Mouse (Mus musculus) hindbrain, embryonic 15.5 days (tissue): Measurements from ENCODE around the gene Pik3cd. TPM values are rescaled to one million over a fixed set of nuclear protein-coding genes. Genes with fewer than 3 reads are reported as not detected.
A peak's percentile ranks its signal among the peaks of the same experiment; 100 is the strongest.

Source experiments
- ATAC-seq: fragments of 200-750 bp; cut with Nextera tagmentation; 2 replicates; pipeline ENCODE4 v1.8.0; 2017; ENCODE audit warnings: low read depth, moderate number of reproducible peaks, moderate TSS enrichment; ENCODE audit not compliant: low FRiP score
- H3K27ac ChIP-seq: fragments of 300-500 bp; sonication (generic); replicated peaks from 2 replicates; pipeline ENCODE4 v1.5.1; 2015; ENCODE audit warnings: mild to moderate bottlenecking, inconsistent platforms
- H3K27me3 ChIP-seq: fragments of 300-500 bp; sonication (generic); 2 replicates; pipeline ENCODE4 v1.6.1; 2015; ENCODE audit warnings: control low read depth, inconsistent platforms
- H3K36me3 ChIP-seq: fragments of 300-500 bp; sonication (generic); 2 replicates; pipeline ENCODE4 v1.6.1; 2015; ENCODE audit warnings: control low read depth, inconsistent platforms
- H3K4me1 ChIP-seq: fragments of 300-500 bp; sonication (generic); replicated peaks from 2 replicates; pipeline ENCODE4 v1.6.1; 2015; ENCODE audit warnings: control low read depth, inconsistent platforms
- H3K4me2 ChIP-seq: fragments of 300-500 bp; sonication (generic); 2 replicates; pipeline ENCODE4 v1.6.1; 2015; ENCODE audit warnings: moderate library complexity, mild to moderate bottlenecking, inconsistent platforms
- H3K4me3 ChIP-seq: fragments of 300-500 bp; sonication (generic); 2 replicates; pipeline ENCODE4 v1.5.1; 2015; ENCODE audit warnings: mild to moderate bottlenecking, inconsistent platforms
- H3K9ac ChIP-seq: fragments of 300-500 bp; sonication (generic); 2 replicates; pipeline ENCODE4 v1.6.1; 2015; ENCODE audit warnings: inconsistent platforms
- H3K9me3 ChIP-seq: fragments of 300-500 bp; sonication (generic); 2 replicates; pipeline ENCODE4 v1.6.1; 2016; ENCODE audit warnings: control low read depth, inconsistent platforms
- WGBS: fragments of 180-500 bp; shearing (Covaris S2); methylation state at CpG from one replicate; pipeline ENCODE4 v1.1.7; 2015; 5-methylcytosine and 5-hydroxymethylcytosine counted together
- polyA plus RNA-seq: library from polyadenylated mRNA; unstranded; fragments of >200 nt; fragmentation: Nextera tagmentation; extraction: Ambion mirVana; gene quantifications from 2 replicates; pipeline ENCODE4 v1.2.1, GENCODE M21; 2015

The Pik3cd gene
- polyA plus RNA-seq, 1 experiment from 2014 or later = 16.6 TPM

- H3K9me3 ChIP-seq = no peaks in the 10 kb centered on the region
- H3K4me3 ChIP-seq = no peak overlapping the region
- peaks cover 26% of the 10 kb centered on the region for H3K4me1 ChIP-seq
- H3K27ac ChIP-seq = no peak overlapping the region
- peaks cover 59% of the 10 kb centered on the region for H3K36me3 ChIP-seq
- no peaks in the 10 kb centered on the region for H3K27me3 ChIP-seq
- no peak overlapping the region for H3K4me2 ChIP-seq
- 57% methylated on average over 12 of the region's 12 CpGs for WGBS
- no peak for ATAC-seq
- H3K9ac ChIP-seq = no peak overlapping the region
These were observed 20.6 kb upstream of the Pik3cd start for GRCm38 (mm10) chr4:149723021-149723390.

- H3K4me3 ChIP-seq = no peak overlapping the region
- H3K9me3 ChIP-seq = no peaks in the 10 kb centered on the region
- 68% methylated on average over 24 of the region's 24 CpGs for WGBS
- H3K27me3 ChIP-seq = no peaks in the 10 kb centered on the region
- H3K36me3 ChIP-seq = peaks cover 61% of the 10 kb centered on the region
- no peak overlapping the region for H3K4me2 ChIP-seq
- no peak overlapping the region for H3K27ac ChIP-seq
- peaks cover 26% of the 10 kb centered on the region for H3K4me1 ChIP-seq
- no peak overlapping the region for H3K9ac ChIP-seq
- ATAC-seq = no peak
These were observed 20.0 kb upstream of the Pik3cd start for GRCm38 (mm10) chr4:149722104-149723020.

- no peak for ATAC-seq
- H3K4me1 ChIP-seq = peaks cover 26% of the 10 kb centered on the region
- H3K4me3 ChIP-seq = no peak overlapping the region
- no peak overlapping the region for H3K4me2 ChIP-seq
- no peak overlapping the region for H3K27ac ChIP-seq
- H3K36me3 ChIP-seq = peaks cover 61% of the 10 kb centered on the region
- no peak overlapping the region for H3K9ac ChIP-seq
- WGBS = 85% methylated on average over 8 of the region's 8 CpGs
- no peaks in the 10 kb centered on the region for H3K27me3 ChIP-seq
- no peaks in the 10 kb centered on the region for H3K9me3 ChIP-seq
These were observed 18.8 kb upstream of the Pik3cd start for GRCm38 (mm10) chr4:149721163-149721562.

GRCm38 (mm10) chr4:149719686-149720085 is 17.3 kb upstream of the Pik3cd start:
- H3K4me1 ChIP-seq = peaks cover 20% of the 10 kb centered on the region
- ATAC-seq = no peak
- 79% methylated on average over 6 of the region's 6 CpGs for WGBS
- no peak overlapping the region for H3K9ac ChIP-seq
- H3K4me3 ChIP-seq = no peak overlapping the region
- H3K27me3 ChIP-seq = no peaks in the 10 kb centered on the region
- H3K4me2 ChIP-seq = no peak overlapping the region
- H3K9me3 ChIP-seq = no peaks in the 10 kb centered on the region
- H3K27ac ChIP-seq = no peak overlapping the region
- H3K36me3 ChIP-seq = peaks cover 68% of the 10 kb centered on the region

GRCm38 (mm10) chr4:149714542-149714941 is 12.2 kb upstream of the Pik3cd start:
- Histone ChIP-seq H3K36me3 (peaks cover 47% of the 10 kb centered on the region), H3K4me1 (no peaks in the 10 kb centered on the region), H3K9ac (no peak overlapping the region), H3K4me3 (no peak overlapping the region), H3K4me2 (no peak overlapping the region), H3K9me3 (no peaks in the 10 kb centered on the region), H3K27me3 (no peaks in the 10 kb centered on the region), H3K27ac (no peak overlapping the region)
- no peak for ATAC-seq
- 90% methylated on average over 3 of the region's 3 CpGs for WGBS

- H3K27me3 ChIP-seq = no peaks in the 10 kb centered on the region
- peaks cover 22% of the 10 kb centered on the region for H3K36me3 ChIP-seq
- no peaks in the 10 kb centered on the region for H3K4me1 ChIP-seq
- ATAC-seq = no peak
- H3K4me2 ChIP-seq = no peak overlapping the region
- no peak overlapping the region for H3K9ac ChIP-seq
- 17% methylated on average over 7 of the region's 7 CpGs for WGBS
- H3K4me3 ChIP-seq = no peak overlapping the region
- no peaks in the 10 kb centered on the region for H3K9me3 ChIP-seq
- no peak overlapping the region for H3K27ac ChIP-seq
These were observed 9.6 kb upstream of the Pik3cd start for GRCm38 (mm10) chr4:149711955-149712354.

- Histone ChIP-seq H3K4me1 (no peaks in the 10 kb centered on the region), H3K36me3 (peaks cover 18% of the 10 kb centered on the region), H3K27ac (no peak overlapping the region), H3K9ac (no peak overlapping the region), H3K27me3 (no peaks in the 10 kb centered on the region), H3K9me3 (no peaks in the 10 kb centered on the region), H3K4me2 (no peak overlapping the region), H3K4me3 (no peak overlapping the region)
- ATAC-seq = no peak
- 91% methylated on average over 5 of the region's 5 CpGs for WGBS
These were observed 9.1 kb upstream of the Pik3cd start for GRCm38 (mm10) chr4:149711485-149711884.

GRCm38 (mm10) chr4:149710510-149710909 is 8.1 kb upstream of the Pik3cd start:
- Histone ChIP-seq H3K9ac (no peak overlapping the region), H3K27me3 (no peaks in the 10 kb centered on the region), H3K36me3 (peaks cover 9% of the 10 kb centered on the region), H3K9me3 (no peaks in the 10 kb centered on the region), H3K4me1 (no peaks in the 10 kb centered on the region), H3K27ac (no peak overlapping the region), H3K4me3 (no peak overlapping the region), H3K4me2 (no peak overlapping the region)
- ATAC-seq = peak; percentile 32; the same call in 1 of the 2 replicates
- WGBS = 23% methylated on average over 5 of the region's 5 CpGs

- no peak for ATAC-seq
- H3K9me3 ChIP-seq = no peaks in the 10 kb centered on the region
- no peak overlapping the region for H3K4me3 ChIP-seq
- H3K27ac ChIP-seq = no peak overlapping the region
- no peaks in the 10 kb centered on the region for H3K27me3 ChIP-seq
- H3K4me2 ChIP-seq = no peak overlapping the region
- H3K9ac ChIP-seq = no peak overlapping the region
- no peaks in the 10 kb centered on the region for H3K4me1 ChIP-seq
- WGBS = 86% methylated on average over 8 of the region's 8 CpGs
- no peaks in the 10 kb centered on the region for H3K36me3 ChIP-seq
These were observed 3.6 kb upstream of the Pik3cd start for GRCm38 (mm10) chr4:149705941-149706340.

- H3K27me3 ChIP-seq = no peaks in the 10 kb centered on the region
- H3K9ac ChIP-seq = no peak overlapping the region
- no peak overlapping the region for H3K4me2 ChIP-seq
- no peaks in the 10 kb centered on the region for H3K4me1 ChIP-seq
- H3K27ac ChIP-seq = no peak overlapping the region
- no peaks in the 10 kb centered on the region for H3K36me3 ChIP-seq
- no peak for ATAC-seq
- H3K9me3 ChIP-seq = no peaks in the 10 kb centered on the region
- no peak overlapping the region for H3K4me3 ChIP-seq
- WGBS = 74% methylated on average over 7 of the region's 7 CpGs
These were observed 2.9 kb upstream of the Pik3cd start for GRCm38 (mm10) chr4:149705298-149705697.

GRCm38 (mm10) chr4:149701426-149702209 is 753 bp downstream of the Pik3cd start:
- 58% methylated on average over 18 of the region's 18 CpGs for WGBS
- H3K4me2 ChIP-seq = no peak overlapping the region
- no peak overlapping the region for H3K9ac ChIP-seq
- ATAC-seq = no peak
- no peak overlapping the region for H3K4me3 ChIP-seq
- peaks cover 10% of the 10 kb centered on the region for H3K4me1 ChIP-seq
- H3K27ac ChIP-seq = no peak overlapping the region
- no peaks in the 10 kb centered on the region for H3K36me3 ChIP-seq
- H3K9me3 ChIP-seq = no peaks in the 10 kb centered on the region
- H3K27me3 ChIP-seq = peaks cover 18% of the 10 kb centered on the region; the same call in 1 of the 2 replicates

- ATAC-seq = no peak; the same call in 1 of the 2 replicates
- peaks cover 18% of the 10 kb centered on the region; the same call in 1 of the 2 replicates for H3K27me3 ChIP-seq
- H3K4me3 ChIP-seq = no peak overlapping the region
- H3K36me3 ChIP-seq = no peaks in the 10 kb centered on the region
- no peak overlapping the region for H3K27ac ChIP-seq
- H3K9ac ChIP-seq = no peak overlapping the region
- H3K4me1 ChIP-seq = peaks cover 10% of the 10 kb centered on the region
- H3K4me2 ChIP-seq = no peak overlapping the region
- H3K9me3 ChIP-seq = no peaks in the 10 kb centered on the region
- 67% methylated on average over 4 of the region's 4 CpGs for WGBS
These were observed 2.4 kb downstream of the Pik3cd start for GRCm38 (mm10) chr4:149699953-149700352.
